ENCODE assay signal across 9 mouse cellular contexts in genomic region chr1:120603656-120604051, GRCm38 (mm10). TPM values are rescaled to one million over a fixed set of nuclear protein-coding genes. Genes with fewer than 3 reads are reported as not detected.
A peak's percentile ranks its signal among the peaks of the same experiment; 100 is the strongest.
DNase-seq lines count a peak whose midpoint lies in the region; ATAC-seq lines count a peak whose summit lies in the region.
"Had no signal": no experiment of that assay in that cellular context is flagged by ENCODE, and none has a peak within 500 bp of the region (broad histone marks: within the 10 kb centered on the region; RNA-seq: fewer than 3 reads in every experiment).

No protein-coding gene starts in this region.

- no peaks in the 10 kb centered on the region for H3K36me3 ChIP-seq in heart, embryonic 12.5 days
- H3K36me3 ChIP-seq in forebrain, embryonic 15.5 days: no peaks in the 10 kb centered on the region
- H3K36me3 ChIP-seq in midbrain, embryonic 10.5 days: 0 out of 2 replicates have a peak, but pooled peaks cover 3% of the 10 kb centered on the region

- H3K4me2 ChIP-seq in heart, embryonic 12.5 days: peak overlapping the region; percentile 89
- H3K4me2 ChIP-seq in forebrain, embryonic 15.5 days (replicated peaks): peak overlapping the region; percentile 53

- H3K27me3 ChIP-seq in heart, embryonic 12.5 days (replicated peaks): peaks cover 90% of the 10 kb centered on the region
- H3K27me3 ChIP-seq in forebrain, embryonic 15.5 days: peaks cover 75% of the 10 kb centered on the region
- peaks cover 99% of the 10 kb centered on the region for H3K27me3 ChIP-seq in midbrain, embryonic 10.5 days (ENCODE audit: low read depth, poor library complexity, severe bottlenecking)

- no peak for DNase-seq in heart, adult 11 months
- DNase-seq in NIH3T3 (ENCODE audit: low read depth): peak; percentile 63
- peak; percentile 72 for DNase-seq in midbrain, embryonic 10.5 days (ENCODE audit: low spot score)
- DNase-seq in spleen, postnatal 14 days (ENCODE audit: low spot score in 2 of 2): no peak
- DNase-seq in left cerebral cortex, adult 18-20 months (ENCODE audit: low spot score in 2 of 2): no peak

- WGBS in heart, embryonic 12.5 days: under 1% methylated on average over 34 of the region's 35 CpGs
- under 1% methylated on average over 35 of the region's 35 CpGs for WGBS in forebrain, embryonic 15.5 days
- under 1% methylated on average over 35 of the region's 35 CpGs for WGBS in midbrain, embryonic 10.5 days

- peak overlapping the region; percentile 58 for H3K4me3 ChIP-seq in heart, embryonic 12.5 days
- H3K4me3 ChIP-seq in forebrain, embryonic 15.5 days: peak overlapping the region; percentile 36
- H3K4me3 ChIP-seq in midbrain, embryonic 10.5 days: peak overlapping the region; percentile 73

- 0 out of 2 replicates have a peak overlapping the region, but pooled peaks have one; percentile 54 for H3K9ac ChIP-seq in heart, embryonic 12.5 days
- H3K9ac ChIP-seq in forebrain, embryonic 15.5 days (replicated peaks): no peak overlapping the region

- H3K27ac ChIP-seq in heart, embryonic 12.5 days (ENCODE audit: poor library complexity, severe bottlenecking): no peak overlapping the region
- no peak overlapping the region for H3K27ac ChIP-seq in forebrain, embryonic 15.5 days (replicated peaks)
- peak overlapping the region; percentile 90 for H3K27ac ChIP-seq in midbrain, embryonic 10.5 days (replicated peaks)

- peaks cover 20% of the 10 kb centered on the region for H3K4me1 ChIP-seq in heart, embryonic 12.5 days (replicated peaks)
- H3K4me1 ChIP-seq in forebrain, embryonic 15.5 days: peaks cover 26% of the 10 kb centered on the region
- H3K4me1 ChIP-seq in midbrain, embryonic 10.5 days: peaks cover 60% of the 10 kb centered on the region

- ATAC-seq in heart, embryonic 12.5 days (ENCODE audit: insufficient number of reproducible peaks, low FRiP score): no peak
- no peak for ATAC-seq in forebrain, embryonic 15.5 days (replicated peaks)
- no peak for ATAC-seq in cerebellum, adult (ENCODE audit: insufficient number of reproducible peaks, low FRiP score, low TSS enrichment)
- ATAC-seq: Patski had no signal

- H3K9me3 ChIP-seq in heart, embryonic 12.5 days (replicated peaks): no peaks in the 10 kb centered on the region
- H3K9me3 ChIP-seq in forebrain, embryonic 15.5 days: no peaks in the 10 kb centered on the region
- no peaks in the 10 kb centered on the region for H3K9me3 ChIP-seq in midbrain, embryonic 10.5 days (replicated peaks)

RNA-seq across cellular contexts. Expression of gene En1, which starts 1.4 kb away (rescaled TPM):
- 0.06 TPM in 1 of 2 replicates, not detected in the other for polyA plus RNA-seq in heart, embryonic 12.5 days (2016; fragmentation: Nextera tagmentation; extraction: Ambion mirVana)
- polyA plus RNA-seq in forebrain, embryonic 15.5 days (2015; fragmentation: Nextera tagmentation; extraction: Ambion mirVana): not detected in 2 replicates
- polyA plus RNA-seq in midbrain, embryonic 10.5 days (2016; fragmentation: Nextera tagmentation; extraction: Ambion mirVana): 5.2 and 5.6 TPM in 2 replicates
- total RNA-seq in left cerebral cortex, adult 18-20 months (2021): not detected
- polyA plus RNA-seq: Patski had no signal

Comparison
In these comparisons a context has a peak if more than half of its experiments do, and no peak if none do; other contexts are left out.
1. DNase-seq: peak in NIH3T3 (single experiment) and midbrain, embryonic 10.5 days (single experiment); none in heart, adult 11 months (single experiment), spleen, postnatal 14 days (0 of 2) and left cerebral cortex, adult 18-20 months (0 of 2).
2. Peak in every context shown above with its lines, with median percentiles within 50 percentile points of each other: H3K4me3 ChIP-seq.